Mouse (Mus musculus) MN1 (cell line): ENCODE measurements around the gene 4930519G04Rik.
"Not testable (repeated sequence)": the region's sequence is repeated elsewhere in the genome, so short reads cannot be mapped to it uniquely, and the experiment has no call there.

Experiments
- DNase-seq: peaks from one replicate; pipeline ENCODE4 v3.0.0-alpha.2; 2016; ENCODE audit warnings: low spot score

Gene 4930519G04Rik

DNA sequence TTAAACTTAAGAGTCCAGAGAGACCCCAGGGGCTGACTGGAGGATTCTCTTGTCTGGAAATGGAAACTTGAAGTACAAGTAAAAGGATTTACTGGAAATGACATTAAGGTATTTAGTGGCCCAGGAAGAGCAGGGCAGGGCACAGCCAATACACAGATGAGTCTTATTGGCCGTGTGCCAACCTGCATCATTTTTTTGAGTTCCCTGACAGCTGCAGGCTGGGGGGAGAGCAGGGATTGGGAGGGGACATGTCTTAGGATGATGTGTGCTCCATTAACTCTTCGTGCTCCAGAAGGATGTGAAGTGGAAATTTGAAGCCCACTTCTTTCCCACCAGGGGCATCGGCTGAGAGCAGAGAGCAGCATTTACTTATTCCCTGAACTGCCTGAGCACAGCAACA is 11.3 kb upstream of the 4930519G04Rik start:
- peak; percentile 41 for DNase-seq

DNA sequence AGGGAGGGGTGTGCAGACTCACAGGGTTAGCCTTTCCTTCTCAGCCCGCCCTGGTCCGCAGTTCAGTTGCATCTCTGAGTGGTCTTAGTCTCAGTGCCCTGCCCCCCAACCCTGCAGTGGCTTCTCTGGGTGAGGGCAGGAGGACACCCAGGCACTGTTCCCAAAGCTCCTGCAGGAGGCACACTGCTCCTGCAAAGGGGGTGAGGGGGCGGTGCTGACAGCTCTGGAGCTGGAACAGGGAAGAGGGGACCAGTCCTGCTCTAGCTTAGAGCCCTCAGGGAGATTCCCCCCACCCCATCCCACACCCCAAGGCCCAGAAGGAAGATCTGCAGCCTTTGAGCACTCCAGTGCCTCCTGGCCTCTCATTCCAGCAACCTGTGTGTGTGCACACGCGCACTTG is 10.8 kb upstream of the 4930519G04Rik start:
- DNase-seq = no peak

DNA sequence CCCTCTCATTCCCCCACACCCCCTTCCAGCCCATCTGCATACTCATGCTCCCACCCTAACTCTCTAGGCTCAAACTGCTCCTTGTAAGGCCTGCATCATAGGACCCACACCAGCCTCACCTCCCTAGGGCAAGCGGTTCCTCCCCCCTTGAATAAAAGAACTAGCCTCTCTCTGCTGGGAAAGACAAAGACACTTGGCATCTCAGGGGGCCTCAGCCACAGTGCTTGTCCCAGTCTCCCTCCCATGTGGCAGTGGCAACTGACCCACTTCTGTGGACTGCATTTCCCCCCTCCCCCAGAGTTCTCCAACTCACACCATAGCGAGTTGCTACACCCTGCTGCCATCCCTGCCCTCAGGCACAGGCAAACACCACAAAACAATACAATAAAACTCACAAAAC is 9.1 kb upstream of the 4930519G04Rik start:
- not testable (repeated sequence) for DNase-seq

DNA sequence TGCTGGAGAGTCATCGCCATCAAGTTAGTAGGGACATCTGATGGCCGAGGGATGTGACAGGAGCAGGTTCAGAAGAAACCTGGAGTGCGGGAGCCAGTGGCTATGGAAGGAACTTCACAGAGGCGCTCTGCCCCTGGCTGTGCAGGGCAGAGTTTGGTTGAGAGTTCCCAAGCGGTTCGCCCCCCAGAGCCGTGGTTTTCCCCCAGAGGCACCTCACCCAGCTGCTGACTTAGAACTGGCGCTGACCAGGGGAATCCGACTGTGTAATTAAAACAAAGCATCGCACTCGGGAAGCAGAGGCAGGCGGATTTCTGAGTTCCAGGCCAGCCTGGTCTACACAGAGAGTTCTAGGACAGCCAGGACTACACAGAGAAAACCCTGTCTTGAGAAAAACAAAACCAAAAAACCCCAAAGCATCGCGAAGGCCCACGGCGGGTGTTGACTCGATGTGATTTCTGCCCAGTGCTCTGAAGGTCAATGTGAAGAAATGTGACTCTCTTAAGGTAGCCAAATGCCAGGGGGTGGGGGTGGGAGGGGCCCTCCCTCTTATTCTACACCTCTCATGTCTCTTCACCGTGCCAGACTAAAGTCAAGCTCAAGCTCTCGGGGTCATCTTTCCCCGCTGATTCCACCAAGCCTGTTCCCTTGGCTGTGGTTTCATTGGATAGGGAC is 1.8 kb upstream of the 4930519G04Rik start:
- DNase-seq = no peak

DNA sequence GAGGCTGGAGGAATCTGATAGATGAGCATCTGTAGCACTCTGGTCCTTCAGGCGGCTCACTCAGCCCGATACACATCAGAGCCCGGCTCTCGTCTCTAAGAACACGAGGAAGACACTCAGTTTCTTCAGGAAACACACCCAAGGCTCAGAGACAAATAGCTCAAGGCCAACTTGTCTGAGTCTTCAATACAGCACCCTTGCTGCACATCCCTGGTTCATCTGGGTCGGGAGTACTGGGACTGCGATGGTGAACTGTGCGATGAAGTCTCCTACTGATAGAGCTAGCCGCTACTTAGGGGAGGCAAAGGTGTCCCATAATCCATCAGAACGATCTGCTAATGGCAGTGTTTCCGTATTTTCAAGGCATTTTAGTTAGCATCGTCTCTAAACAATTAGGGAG is 5.1 kb downstream of the 4930519G04Rik start, which contains the start of gene Gm9936:
Gene Gm9936 (minus strand): TSS at position 101 of the 400 bp plus-strand sequence.
- no peak for DNase-seq

DNA sequence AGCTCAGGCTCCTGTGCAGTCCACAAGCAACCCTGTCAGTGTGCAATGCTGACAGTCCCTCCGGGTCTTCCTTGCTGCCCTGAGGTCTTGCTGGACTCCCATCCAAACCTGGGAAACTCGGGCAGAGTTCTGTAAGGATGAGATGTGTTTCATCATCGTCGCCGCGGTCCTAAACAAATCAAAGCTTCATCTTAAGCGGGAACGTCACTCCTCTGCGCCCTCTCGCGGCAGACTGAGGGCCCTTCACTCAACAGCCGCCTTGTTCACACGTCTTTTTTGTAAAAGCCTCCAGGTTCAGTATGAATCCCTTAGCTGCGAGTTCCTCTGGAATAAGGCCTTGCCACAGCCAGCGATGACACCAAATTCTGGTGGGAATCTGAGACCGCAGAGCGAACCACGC is 5.8 kb downstream of the 4930519G04Rik start:
- DNase-seq = peak; percentile 76

DNA sequence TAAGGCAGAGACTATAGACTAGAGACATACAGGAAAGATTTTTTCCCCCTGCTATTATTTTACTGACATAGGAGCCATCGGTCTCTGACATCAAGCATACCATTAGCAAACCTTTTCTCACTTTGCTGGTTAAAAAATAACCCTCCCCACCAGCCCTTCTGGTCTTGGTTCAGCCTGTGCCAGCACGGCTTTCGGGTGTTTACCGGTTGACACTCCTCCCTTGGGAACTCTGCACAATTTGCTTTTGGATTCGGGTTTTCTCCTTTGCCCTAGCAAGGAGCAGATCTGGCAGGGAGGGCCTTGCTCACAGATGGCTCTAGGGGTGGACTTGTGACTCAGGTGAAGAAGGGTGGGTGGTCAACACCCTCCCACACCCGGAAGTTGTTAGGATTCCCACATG is 8.3 kb downstream of the 4930519G04Rik start:
- no peak for DNase-seq

DNA sequence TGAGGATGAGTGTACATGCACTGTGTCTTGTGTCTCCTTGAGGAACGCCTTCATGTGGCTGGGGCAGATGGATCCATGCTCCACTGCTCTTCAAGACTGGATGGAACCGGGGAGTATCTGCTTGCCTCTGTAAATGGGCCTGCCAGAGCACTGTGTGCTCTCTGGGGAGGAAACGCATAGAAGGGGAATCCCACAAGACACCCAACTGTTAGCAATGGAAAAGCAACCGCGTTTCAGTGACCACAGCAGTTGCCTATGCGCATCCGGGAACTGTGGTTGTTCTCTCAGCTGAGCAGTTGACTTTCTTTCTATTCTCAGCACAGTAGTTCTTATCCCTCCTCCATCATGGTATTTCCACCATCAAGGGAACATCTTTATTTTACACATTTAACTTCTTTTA is 11.3 kb downstream of the 4930519G04Rik start:
- DNase-seq = no peak

DNA sequence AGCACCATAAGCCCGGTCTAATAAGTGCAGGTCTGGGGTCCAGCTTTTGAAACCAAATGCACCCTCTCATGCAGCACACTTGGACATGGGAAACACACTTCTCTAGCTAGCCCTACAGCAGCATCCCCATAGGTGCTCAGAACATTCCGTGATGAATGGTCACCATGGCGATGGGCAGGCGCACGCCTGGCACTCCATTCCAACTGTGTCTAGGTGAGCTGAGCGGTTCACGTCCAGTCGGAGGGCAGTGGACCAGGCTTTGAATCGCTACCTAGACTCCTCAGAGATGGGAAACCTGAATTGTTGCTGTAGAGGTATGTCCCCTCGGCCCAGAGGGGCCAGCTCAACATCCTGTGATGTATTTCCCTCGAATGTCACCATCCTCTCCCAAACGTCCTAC is 11.8 kb downstream of the 4930519G04Rik start:
- no peak for DNase-seq

DNA sequence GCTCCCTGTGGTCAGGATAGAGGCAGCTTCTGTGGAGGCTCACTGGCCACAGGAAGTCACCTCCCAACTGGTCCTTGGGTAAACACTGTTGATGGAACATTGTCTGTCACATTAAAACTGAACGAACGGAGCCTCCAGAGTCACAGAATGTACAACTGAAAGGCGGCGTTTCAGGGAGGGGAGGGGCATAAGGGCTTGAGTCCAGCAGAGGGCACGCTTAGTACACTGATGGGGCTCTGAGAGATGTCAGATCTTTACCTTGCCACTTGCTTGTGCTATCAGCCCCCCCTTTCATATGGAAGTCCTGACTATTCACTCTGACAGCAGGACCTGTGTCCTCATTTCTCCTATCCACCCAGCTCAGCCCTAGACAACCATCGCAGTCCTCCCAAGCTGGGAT is 22.4 kb downstream of the 4930519G04Rik start:
- peak; percentile 12 for DNase-seq

DNA sequence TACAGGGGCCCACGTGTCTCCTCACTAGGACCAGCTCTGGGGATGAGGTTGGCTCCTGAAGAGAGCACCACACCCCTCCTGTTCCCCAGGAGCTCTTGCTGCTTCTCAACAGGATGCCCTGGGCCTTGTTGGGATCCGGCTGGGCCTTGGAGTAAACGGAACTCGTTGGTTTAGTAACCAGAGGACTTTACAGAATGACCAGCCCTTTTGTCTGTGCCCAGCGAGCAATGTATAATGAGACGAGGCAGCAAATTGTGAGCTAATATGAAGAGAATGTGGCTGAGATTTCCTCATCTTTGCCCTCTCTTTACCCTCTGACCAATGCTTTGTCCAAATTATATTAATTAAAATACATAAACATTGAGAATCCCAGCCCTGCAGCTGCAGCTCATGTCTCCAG is 22.9 kb downstream of the 4930519G04Rik start:
- no peak for DNase-seq

DNA sequence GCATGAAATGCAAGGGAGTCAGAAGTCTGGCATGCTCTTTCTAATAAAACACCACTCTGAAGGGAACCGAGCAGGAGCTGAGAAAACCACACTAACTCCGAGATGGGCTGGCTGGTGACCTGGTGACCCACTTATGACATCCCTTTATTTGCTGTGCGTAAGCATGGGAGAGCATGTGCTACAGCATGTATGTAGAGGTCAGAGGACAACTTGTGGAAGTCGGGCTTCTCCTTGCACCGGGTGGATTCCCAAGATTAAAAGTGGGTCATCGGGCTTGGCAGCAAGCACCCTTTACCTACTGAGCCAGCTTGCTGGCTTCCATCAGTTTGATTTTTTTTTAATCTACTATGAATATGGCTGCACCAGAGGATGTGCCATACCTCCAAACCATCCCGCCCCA is 24.0 kb downstream of the 4930519G04Rik start:
- DNase-seq = no peak

DNA sequence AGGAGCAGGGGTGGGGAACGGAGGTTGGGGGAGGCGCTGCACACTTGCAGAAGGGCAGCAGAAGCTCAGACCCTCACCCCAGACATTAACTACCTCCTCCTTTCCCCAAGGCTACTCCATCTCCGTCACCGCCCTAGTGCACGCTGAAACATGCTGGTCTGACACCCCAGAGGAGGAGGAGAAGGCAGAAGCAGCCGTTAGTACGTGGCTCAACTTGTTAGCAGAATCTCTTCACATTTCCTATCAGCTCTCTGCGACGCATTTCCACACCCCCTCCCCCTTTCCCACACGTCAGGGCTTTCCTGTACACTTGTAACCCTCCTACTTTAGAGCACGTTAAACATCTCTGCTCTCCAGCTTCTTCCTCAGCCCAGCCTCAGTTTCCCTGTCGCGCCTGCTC is 25.9 kb downstream of the 4930519G04Rik start:
- DNase-seq = no peak

DNA sequence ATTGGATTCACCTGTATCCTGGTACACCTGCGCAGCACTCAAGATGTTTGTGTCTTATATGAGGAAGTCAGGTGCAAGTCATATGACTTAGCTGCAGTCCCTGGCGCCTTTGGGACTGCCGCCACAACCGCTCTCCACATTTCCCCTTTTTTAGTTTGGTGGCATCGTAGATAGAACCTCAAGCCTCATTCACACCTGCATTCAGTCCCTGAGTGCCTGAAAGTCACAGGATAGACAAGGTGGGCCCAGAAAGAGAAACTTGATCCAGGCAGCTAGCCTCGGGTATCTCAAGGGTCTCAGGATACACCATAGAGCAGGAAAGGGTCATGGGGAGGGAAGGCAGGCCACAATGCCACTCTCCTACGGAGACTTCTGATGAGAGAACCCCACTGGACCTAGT is 28.9 kb downstream of the 4930519G04Rik start:
- not testable (repeated sequence) for DNase-seq

DNA sequence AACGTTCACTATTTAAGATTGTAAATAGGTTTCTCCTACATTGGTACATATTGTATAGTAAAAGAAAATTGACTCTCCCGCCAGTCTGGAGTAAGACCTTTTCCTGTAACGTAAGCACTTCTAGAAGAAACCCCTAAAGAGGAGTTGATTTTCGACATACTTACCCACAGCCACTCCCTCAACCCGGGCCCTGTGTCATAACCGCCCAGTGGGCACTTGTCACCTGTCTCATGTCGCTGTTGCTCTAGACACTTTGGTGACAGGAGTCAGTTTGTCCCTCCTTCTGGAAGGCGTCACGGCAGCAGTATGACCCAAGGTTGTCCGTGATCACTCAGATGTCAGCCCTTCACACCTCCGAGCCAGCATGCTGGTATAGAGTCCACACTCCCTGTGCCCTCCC is 29.6 kb downstream of the 4930519G04Rik start:
- no peak for DNase-seq

DNA sequence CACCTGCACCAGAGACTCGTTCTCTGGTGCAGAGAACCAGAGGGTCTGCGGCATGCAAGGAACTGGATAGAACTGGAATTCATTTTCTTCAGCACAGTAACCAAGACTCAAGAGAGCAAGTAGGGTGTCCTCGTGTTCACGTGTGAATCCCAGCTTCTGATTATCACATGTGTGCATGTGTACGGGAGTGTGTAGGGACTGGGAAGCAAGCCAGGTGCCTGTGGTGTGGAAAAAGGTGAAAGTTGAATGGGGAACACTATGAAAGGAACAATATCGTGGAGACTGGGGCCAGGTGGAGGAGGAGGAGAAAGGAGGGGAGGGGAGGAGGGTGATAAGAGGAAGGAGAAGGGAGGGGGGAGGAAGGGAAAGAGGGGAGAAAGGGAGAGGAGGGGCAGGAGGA is 33.3 kb downstream of the 4930519G04Rik start:
- no peak for DNase-seq

DNA sequence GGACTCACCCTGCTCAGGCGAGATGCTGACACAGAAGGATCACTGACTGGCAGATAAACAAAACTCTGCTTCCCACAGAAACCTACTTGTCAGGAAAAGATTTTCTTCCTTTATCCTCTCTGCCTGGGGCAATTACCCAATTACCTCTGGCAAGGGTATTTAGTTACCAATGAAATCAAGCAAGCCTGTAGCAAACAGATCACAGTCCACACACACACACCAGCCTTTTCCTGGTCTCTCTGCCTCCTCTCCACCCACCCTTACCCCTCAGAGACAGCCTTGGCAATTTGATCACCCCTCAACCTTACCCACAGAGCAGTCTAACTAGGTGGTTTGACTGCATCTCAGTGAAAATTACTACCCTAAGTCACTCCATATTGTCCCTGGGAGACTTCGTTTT is 35.5 kb downstream of the 4930519G04Rik start:
- no peak for DNase-seq

DNA sequence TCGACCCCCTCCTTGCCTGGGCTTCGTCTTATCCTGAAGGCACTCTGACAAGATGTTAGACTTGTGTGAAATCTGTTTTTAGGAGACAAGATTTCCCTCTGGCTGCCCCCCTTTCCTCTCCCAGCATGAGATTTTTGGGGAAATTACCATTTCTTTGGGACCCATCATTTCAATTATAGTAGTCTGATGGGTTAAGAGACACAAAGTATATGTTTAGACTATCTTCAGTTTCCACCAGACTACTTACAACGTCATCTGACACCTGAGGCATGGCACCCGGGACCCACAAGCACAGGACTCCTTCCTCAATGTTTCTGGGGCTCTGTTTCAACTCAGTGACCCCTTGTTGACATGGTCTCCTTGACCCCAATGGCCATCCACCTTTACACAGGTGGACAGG is 42.1 kb downstream of the 4930519G04Rik start:
- DNase-seq = no peak

DNA sequence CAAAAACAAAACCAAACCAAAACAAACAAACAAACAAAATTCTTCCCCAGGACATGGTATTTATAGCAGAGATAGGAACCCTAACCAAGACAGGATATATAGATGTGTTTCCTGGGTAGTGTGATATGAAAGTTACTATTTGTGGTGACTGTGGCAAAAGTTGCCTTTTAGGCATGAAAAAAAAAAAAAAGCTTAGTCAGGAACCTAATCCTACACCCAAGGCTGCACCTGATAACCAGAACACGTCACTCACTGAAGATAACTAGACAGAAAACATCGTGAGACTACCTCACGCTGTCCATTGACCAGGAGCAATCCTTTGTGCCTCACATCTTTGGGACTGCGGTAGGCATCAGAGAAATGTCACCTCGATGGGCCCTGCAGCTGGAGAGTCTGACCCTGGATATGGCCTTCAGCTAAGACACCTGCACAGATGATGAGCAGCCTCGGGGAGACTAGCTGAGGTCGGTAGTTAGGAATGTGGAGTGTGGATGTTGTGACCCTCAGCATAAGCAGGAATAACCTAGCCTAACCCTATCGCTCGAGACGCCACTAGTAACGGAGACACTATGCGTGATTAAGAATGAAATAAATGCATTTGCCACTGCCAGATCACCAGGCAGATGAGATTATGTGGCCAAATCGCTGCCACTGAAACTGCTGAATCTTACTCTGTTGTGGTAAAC is 43.4 kb downstream of the 4930519G04Rik start, which contains the start of gene Oasl2:
Gene Oasl2 (plus strand): TSS at position 249 of the 686 bp plus-strand sequence.
- no peak for DNase-seq

DNA sequence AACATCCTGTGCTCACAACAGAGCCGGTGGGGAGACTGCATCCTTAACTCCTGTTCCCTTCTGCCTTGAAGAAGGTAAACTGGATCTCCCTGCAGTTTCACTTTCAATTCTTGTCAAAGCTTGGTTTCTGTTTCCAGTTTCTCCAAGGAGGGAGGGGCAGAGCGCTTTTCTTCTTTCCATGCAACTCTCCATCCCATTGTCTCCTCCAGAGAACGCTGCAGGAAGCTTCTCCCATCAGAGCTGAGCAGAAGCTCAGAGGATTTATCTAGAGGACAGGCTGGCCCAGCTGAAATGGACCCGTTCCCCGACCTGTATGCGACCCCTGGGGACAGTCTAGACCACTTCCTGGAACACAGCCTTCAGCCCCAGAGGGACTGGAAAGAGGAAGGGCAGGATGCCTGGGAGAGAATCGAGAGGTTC is 43.9 kb downstream of the 4930519G04Rik start:
- DNase-seq = peak; percentile 52

DNA sequence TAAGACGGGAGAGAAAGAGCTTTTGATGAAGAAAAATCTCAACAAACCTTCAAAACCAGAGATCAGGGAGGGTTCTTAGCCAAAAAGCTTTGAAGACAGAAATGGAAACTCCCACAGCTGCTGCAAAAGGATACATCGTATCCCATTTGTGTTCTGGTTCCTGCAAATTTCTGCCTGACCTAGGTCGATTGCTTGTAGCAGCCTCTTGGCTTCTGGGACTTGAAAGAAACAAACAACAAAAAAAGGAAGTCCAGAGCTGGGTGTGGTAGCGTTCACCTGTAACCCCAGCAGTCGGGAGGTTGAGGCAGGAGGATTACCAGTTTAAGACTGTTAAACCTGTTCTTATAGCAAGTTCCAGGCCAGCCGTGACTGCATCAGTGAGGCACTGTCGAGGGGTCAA is 45.4 kb downstream of the 4930519G04Rik start:
- no peak for DNase-seq

DNA sequence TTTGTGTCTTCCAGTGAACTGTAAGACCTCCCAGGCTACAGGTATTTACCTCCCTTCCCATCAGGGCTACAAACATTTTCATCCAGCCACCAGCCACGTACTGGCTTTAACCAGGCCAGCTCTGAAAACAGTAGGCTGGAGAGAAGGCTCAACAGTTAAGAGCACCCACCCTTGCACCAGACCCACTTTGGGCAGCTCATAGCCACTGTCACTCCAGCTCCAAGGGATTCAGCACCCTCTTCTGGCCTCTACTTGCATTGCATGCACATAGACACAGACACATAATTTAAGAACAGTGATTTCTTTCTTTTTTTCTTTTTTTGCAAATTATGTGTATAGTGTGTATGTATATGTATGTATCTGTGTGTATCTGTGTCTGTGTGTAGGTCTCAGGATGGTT is 48.9 kb downstream of the 4930519G04Rik start:
- DNase-seq = no peak

DNA sequence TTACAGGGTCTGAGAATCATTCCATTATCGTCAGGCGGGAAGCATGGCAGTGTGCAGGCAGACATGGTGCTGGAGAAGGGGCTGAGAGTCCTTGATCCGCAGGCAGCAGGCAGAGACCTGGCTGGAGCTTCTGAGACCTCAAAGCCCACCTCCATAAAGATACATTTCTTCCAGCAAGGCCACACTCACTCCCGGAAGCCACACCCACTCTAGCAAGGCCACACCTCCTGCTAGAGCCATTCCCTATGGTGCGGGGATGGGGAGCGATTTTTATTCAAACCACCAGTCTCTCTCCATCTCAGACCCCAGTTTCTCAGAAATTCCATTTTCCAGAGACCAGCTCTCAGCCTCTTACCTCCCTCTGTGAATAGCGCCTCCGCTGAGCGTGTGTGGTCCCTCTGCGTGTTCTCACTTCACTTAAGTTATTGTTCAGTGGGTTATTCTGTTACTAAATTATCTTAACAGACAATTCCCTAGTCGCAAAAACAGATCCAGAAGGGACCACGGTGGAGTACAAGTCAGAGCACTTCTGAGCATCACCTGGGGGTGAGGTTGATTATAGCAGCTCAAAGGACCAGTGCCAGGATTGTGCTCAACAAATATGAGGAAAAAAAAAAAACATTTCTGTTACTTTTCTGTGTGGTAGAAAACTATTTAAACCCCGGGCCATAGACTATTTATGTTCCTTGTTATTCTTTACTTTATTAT is 55.3 kb downstream of the 4930519G04Rik start:
- DNase-seq = no peak
